Mouse (Mus musculus) kidney, adult 2 months (tissue): Measurements from ENCODE around the gene Mlh3.

ENCODE experiments used
- CTCF ChIP-seq: fragments of 200-500 bp; conservative IDR thresholded peaks from 2 replicates; pipeline ENCODE4 v1.5.1; 2011; ENCODE audit warnings: low read depth, mild to moderate bottlenecking, control low read depth, low read length, moderate library complexity, mixed read lengths; ENCODE audit not compliant: insufficient read depth, insufficient read length
- POLR2A ChIP-seq: fragments of 200-500 bp; IDR thresholded peaks from one replicate; pipeline ENCODE4 v1.6.1; 2011; ENCODE audit warnings: low read depth, low read length, control low read depth

DNA sequence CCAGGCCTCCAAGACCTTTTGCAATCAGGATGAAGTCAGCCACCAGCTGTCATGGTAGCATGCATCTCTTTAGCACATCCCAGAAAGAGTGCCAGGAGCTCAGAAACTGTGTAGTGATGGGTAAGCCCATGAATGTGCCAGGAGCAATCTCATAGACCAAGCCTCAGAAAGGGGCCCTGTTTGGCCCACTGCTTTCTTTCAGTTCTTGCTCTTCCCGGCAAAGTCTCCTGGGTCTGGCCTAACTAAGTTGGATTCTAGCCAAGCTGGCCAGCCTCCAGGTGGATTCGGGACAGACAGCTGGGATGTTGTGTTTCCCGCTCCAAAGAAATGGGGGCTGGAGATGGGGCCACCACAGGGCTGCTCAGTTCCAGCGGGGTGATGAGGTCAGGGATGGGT, 75.8 kb downstream of the Mlh3 start:
- no peak for TF ChIP-seq POLR2A
- no peak for TF ChIP-seq CTCF
